Mouse (Mus musculus) liver, adult 2 months (tissue): ENCODE results near the gene Gm21830.

Source experiments
- CTCF ChIP-seq: fragments of 200-500 bp; IDR thresholded peaks from 2 replicates; pipeline ENCODE4 v1.5.1; 2011; ENCODE audit warnings: low read depth, low read length, control low read depth
- POLR2A ChIP-seq: fragments of 200-500 bp; IDR thresholded peaks from 2 replicates; pipeline ENCODE4 v1.6.1; 2011; ENCODE audit warnings: low read length, control low read depth; ENCODE audit not compliant: insufficient read depth; ENCODE audit errors: extremely low read depth

DNA sequence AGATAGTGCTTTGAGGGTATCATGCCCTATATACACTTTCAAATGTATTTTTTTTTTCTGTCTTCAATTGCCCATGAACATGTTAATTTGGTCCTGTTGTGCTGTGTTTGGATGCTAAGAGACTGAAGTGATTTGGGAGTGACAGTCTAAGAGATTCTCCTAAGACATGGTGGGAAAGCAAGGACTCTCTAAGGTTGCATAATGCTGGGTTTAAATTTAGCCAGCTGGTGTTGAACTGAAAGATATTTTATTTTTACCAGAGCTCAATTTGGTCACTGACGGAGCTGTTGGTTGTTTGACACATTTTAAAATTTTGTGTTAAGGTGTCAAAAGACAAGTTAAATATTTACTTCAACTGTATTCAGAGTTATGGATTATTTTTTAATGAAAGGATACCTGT lies 33.2 kb downstream of the Gm21830 start:
- TF ChIP-seq CTCF (no peak), POLR2A (no peak)
